Mouse (Mus musculus) lung, postnatal 25 days (tissue): Measurements from ENCODE around the gene Prkcb.

ENCODE experiments used
- DNase-seq: peaks from one replicate; pipeline ENCODE4 v3.0.0; 2022; ENCODE audit warnings: low spot score

The Prkcb gene

DNA sequence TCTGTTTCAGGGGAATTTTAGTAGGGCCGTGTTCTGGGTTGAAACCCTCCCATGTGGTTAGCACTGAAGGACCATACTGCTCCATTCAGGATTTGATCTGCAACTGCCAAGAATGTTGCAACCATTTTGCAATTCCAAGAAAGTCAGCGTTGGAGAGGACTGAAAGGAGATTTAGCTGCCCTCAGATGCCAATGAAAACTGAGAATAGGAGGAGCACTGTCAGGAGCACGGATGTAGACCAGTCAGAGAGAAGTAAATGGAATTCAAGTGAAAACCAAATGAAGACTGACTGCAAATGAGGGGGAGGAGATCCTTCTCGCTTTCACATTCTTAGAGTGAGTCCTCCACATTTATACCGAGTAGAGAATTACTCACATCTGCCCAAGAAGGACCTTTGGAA is 83.4 kb downstream of the Prkcb start:
- DNase-seq: no peak

DNA sequence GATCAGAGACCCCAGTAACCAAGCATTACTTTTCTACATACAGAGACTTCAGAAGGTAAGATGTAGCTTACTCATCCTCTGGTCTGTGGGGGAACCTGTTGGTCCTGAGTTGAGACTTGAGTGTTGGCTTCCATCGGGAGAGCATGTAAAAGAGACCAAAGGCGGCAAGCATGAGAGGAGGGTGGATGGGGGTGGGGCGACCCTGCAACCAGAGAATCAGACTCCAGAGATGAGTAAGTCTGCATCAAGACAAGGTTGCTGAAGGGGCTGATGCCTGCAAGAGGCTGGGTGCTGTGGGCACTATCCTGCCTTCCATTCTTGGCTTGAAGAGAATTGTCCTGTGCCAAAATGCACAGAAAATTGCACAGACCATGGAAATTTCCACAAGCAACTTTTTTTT is 83.8 kb downstream of the Prkcb start:
- no peak for DNase-seq

DNA sequence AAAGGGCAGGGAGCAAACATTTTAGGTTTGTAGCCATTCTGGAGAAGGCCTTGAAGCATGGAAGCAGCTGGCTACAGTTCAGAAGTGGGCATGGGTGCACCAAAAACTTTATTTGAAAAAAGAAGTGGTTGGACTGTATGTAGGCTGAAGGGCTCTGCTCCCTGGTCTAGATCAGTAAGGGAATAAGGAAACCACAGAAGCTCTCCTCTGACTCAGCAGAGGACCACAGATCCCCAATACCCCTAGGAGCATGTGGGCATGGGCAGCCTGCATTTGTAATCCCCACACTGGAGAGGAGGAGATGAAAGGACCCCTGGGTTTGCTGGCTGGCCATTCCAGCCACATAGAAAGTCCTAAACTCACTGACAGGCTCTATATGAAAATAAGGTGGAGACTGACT is 88.3 kb downstream of the Prkcb start:
- DNase-seq: no peak

DNA sequence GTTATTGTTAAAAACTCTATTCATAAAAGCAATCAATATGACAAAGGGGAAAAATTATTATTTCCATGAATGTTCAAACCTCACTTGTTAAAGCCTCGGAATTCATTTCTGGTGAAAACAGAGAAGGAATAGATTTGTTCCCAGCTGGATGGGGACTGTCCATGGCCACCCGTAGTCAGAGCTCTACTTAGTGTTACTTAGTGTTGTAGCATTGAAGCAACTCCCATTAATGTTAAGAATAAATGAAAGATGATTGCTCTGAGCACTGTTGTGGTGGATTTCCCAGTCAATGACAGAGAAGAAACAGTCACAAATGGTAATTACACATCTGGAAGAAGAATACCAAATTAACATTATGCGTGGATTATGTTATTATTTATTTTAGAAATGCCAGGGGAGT is 89.4 kb downstream of the Prkcb start:
- DNase-seq: no peak

DNA sequence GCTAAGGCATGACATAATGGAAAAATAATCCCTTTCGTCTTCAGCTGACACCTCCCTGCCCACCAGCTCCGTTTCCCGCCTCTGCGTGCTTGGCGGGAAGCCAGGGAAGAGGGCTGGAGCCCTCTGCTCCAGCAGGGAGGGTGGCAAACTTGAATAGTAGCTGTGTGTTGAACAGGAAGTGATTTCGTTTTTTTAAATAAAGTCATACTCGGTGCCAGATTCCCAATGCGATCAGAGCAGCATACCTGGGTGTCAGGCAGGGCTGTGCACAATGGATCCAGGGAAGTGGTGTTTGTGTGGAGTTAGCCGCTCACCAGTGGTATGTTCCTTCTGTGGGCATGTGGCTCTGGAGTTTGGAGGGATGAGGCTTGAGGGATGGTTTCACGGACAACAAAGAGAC is 89.9 kb downstream of the Prkcb start:
- DNase-seq: no peak

DNA sequence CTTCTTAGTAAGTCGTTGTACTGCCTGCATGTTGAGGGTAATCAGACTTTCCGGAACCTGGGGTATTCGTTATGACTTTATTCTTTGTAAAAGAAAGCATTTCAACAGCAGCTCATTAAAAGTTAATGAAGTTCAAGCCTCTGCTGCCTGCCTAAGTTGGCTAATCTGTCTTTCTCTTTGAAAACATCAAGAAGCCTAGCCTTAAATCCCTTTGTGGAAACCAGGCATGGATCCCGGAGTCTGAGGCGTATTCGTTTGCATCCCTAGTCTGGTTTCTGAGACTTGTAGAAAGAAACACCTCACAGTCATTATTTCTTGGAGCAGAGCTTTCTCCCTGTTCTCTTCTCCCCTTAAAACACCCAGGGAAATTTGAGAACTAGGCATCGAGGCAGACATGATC is 90.7 kb downstream of the Prkcb start:
- no peak for DNase-seq

DNA sequence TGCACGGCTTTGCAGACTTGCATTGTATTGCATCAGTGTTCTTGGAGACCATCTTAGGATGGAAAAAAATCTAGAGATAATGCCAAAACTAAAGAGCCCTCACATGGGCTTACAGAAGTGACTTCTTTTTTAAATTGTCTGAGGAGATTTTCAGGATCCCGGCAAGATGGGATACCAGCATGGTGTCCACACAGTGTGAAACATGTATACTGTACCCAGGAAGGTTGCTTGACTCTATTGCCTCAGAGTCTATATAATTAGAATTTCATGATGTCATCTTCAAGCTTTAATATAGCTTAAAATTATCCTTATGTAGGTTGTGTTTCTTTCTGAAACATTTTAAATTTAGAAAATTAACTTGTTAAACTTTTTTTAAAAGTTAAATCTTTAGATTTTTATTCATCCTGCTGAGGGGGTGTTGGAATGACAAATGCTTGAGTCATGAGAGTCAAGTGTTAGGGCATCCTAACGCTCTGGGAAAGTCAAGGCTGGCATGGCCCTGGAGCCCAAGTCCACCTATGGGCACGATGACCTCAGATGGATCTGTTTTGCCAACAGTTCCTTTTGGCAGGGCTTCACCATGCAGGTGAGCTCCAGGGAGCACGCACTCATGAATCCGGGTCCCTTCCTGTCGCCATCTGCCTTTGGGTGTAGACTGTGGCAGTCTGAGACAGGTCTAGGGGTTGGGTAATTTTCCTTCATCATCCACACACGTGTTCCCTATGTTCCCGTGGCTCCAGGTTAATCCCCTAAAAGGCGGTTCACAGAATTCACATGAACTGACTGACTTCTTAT is 92.0 kb downstream of the Prkcb start:
- no peak for DNase-seq

DNA sequence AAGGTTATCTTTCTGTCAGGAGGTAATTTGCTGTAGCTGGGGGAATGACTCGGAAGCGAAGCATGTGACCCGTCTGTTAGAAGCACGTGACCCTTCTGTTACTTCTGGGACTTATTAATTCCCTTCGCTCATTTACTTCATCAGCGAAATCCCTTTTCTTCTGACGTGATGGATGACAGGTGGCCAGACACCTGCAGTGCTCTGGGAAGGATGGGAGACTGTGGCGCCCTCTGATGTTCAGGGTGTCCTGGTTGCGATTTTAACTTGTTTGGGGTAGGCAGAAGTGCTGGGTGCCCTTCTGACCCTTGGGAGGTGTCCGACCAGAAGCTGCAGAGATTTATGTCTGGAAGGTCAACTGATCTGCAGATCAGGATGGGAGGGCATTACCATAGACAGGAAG is 93.0 kb downstream of the Prkcb start:
- DNase-seq: no peak

DNA sequence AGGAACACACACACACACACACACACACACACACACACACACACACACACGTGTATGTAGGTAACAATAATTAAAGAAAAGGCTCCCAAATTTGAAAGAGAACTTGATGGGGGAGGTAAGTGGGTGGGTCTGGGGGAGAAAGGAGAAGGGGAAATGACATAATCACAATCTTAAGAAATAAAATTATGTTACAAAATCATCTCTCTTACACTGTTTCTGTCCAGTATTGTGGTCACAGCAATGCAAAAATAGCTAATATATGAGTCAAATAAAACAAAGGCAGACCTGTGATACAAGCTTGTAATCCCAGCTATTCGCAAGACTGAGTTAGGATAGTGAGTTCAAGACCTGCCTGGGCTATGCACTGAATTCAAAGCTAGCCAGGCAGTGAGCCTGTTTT is 94.7 kb downstream of the Prkcb start:
- no peak for DNase-seq

DNA sequence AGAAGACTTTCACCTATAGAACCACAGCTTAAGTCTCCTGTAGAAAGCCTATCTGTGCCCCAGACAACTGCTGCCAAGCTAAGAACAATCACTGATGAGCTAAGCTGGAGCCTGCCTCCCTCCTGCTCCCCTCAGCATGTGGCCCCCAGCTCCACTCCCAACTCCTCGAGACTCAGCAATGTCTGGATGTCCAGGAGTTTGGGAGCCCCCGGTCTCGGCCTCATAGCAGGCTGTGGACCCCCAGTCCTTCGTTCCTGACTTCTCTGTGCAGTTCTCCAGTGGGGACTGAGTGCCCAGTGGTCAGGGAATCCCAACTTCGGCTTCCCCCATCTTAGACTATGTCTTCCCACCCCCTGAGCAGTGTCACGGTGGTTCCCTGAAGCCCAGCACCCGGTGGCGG is 96.3 kb downstream of the Prkcb start:
- no peak for DNase-seq

DNA sequence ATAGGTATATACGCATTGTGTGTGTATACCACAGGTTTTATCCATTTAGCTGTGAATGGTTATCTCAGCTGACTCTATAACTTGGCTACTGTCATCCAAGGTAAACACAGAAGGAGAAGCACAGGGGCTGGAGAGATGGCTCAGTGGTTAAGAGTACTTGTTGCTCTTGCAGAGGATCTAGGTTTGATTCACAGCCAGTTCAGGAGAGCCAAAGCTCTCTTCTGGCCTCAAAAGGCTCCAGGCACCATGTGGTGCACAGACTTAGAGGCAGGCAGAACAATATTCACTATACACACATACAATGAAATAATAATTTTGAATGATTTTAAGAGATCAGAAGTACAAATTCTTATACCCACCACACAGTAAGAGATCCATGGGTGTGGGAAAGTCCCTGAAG is 98.0 kb downstream of the Prkcb start:
- no peak for DNase-seq

DNA sequence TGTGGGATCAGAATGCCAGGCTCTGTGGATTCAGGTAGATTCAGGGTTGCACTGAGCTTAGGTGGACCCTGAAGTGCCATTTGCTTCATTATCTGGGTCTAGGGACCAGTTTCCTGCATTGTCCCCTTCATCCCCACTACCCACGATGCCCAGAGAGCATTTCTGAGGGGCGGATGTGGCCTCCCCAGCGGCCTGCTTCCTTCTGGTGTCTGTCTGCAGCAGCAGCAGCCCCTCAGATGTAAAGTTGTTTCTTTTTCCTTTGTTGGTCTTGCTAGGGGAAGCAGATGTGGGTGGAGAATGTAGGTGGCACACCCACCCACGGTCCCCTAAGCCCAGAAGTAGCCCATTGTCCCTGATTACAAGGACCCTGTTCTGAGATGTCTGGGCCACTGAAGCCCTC is 99.3 kb downstream of the Prkcb start:
- DNase-seq: peak; percentile 16

DNA sequence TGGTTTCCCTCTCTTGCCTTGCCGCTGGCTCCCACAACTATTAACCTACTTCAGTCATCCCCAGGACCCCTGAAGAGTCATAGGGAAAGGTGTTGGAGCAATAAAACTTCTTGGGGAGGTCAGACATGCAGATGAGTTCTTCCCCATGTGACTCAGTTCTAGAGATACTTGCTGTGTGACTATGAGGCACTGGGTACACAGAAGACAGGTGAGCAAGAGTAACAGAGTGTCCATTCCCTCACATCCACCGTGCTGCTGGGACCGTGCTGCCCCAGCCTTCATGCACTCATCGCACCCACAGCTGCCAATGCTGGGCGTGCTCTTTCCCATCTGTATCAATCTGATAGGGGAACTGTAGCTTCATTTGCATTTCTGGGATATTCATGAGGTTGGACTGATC is 100.3 kb downstream of the Prkcb start:
- no peak for DNase-seq

DNA sequence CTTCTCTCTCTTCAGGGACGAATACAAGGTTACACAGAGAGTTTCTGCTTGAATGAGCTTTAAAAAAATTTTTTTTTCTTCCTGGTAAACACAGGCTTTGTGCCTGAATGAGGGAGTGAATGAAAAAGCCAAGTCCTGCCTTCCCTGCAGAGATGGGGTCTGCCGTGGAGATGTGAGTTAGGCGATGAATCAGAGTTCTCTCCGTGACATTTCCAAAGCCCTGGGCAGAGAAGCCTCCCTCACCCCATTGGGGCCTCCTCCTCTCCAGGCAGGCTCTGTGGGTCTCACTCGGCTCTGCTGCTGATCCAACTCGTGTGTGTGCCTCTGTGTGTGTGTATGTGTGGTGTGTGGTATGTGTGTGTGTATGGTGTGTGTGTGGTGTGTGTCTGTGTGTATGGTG is 101.1 kb downstream of the Prkcb start:
- DNase-seq: no peak

DNA sequence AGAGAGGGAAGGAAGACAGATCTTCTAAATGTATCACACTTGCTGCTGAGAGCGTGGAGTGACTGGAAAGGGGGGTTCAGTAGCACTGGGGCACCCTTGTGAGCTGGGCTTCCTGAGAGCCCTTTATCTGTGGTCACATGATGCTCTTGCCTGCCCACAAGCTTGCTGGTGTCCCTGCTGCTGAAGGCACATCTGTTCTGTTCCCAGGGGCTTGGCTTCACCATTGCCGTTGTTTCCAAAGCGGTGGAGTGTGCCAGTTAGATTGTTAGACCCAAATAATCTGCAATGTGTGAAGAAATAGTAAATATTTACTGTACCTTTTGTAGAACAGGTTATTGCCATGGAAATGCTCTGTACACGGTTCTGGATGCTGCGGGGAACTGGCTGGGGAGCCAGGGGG is 101.6 kb downstream of the Prkcb start:
- peak; percentile 37 for DNase-seq

DNA sequence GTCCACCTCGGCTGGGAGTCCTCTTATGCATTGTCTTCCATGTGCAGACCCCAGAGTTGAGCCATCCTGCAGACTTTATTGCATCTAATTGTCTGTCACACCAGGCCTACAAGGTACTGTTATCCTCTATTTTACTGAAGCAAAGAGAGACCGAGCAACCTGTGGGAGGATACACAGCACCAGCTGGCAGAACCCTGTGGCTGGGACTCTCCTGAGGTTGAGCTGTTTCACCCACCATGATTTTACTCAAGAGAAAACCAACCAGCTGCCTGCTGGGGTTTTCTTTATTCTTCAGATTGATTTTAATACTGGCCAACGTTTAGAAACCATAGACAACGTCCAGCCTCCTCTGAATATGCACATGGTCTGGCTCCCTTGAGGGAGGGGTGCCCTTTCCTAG is 102.1 kb downstream of the Prkcb start:
- no peak for DNase-seq

DNA sequence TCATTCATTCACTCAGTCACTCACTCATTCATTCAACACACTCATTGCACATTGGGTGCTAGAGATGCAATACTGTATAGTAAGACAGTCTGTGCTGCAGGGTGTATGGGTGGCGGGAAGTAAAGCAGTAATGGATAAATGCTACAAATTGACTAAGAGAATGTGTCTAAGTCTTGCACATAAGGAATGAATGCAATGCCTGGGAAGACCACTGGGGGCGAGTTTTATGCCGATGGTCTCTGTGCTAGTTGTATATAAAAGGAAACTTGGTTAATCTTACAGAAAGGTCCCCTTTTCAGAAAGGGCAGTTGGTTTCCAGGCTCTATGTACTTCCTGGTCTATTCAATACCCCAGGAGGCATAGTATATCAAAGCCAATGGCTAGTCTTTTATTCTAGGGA is 102.8 kb downstream of the Prkcb start:
- DNase-seq: no peak

DNA sequence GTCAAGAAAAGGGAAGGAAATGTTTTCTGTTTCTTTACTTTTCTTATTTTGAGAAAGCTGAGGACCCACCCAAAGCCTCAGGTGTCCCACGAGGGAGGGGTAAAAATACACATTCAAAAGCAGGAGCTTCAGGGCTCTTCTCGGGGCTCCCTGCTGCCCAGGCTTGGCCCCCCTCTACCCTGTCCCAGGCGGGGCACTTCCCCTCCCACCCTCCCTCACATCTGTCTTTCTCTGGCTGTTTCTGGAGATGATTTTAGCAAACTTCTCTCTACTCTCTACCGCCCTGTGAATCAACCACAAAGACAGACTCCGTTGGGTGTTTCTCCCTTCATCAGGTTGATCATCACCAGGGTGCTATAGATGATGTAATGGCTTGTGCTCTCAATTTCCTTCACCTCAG is 105.4 kb downstream of the Prkcb start:
- peak; percentile 28 for DNase-seq

DNA sequence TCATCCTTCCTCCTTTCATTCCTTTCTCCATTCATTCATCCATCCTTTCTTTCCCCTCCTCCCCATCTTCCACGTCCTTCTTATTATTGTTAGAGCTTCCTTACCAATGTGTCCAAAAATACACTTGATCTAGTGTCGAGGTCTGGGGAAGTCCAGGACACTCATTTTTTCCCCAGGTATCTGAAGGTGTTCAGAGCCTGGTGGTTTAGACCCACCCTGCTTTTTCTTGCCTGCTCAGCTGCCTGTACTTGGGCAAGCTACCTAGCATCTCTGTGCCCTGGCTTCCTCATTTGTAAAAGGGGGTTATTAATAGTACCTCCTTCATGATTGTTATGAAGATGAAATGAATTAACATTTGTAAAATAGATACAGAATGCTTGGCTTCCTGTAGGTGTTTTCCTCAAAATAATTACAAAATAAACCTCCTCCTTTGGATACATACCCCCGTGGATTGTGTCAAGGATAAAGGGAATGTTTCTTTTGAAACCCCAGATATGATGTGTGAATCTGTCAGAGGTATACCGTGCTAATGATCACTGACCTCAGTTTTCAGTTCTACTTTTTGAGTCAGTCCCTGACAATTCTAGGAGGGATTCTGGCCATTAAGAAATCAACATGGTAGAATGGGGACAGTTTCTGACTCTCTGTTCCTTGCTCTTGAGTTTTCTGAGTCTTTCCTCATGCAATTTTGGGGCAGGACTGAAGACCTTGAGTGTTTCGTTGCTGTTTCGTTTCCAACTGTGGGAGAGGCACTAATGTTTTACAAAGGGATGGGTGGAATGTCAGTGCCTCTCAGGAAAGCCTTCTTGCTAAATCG is 106.8 kb downstream of the Prkcb start:
- DNase-seq: no peak

DNA sequence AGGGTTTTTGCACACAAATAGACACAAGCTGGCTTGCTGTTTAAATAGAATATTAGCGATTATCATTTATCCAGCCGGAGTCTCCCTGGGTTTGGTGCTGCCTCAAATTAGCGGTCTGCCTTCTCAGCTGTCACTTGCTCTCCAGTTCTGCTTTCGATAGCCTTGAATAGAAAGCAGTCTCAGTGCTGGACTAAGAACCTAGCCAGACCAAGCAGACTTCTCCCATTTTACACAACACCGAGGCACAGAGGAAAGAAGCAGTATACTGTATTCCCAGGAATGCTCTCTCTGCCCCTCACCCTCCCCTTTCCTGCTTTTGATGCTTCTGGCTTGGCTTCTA is 107.4 kb downstream of the Prkcb start:
- DNase-seq: no peak

DNA sequence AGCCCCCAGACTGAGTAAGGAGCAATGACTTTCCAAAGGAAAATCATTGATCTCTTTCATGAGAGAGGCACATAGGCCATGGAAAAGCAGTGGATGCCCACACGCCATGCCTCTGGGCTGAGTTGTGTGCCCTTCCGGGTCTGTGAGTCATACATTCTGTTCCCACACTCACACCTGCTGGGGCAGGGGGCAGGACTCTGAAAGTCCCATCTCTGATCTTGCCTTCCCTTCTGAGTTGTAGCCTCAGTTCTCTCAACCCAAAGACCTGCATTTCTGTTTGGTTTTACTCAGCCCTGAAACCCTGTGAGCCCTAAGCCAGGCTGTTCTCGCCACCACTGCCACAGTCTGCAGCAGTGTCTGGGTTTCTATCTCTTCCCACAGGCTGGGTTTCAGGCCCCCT is 109.1 kb downstream of the Prkcb start:
- DNase-seq: no peak

DNA sequence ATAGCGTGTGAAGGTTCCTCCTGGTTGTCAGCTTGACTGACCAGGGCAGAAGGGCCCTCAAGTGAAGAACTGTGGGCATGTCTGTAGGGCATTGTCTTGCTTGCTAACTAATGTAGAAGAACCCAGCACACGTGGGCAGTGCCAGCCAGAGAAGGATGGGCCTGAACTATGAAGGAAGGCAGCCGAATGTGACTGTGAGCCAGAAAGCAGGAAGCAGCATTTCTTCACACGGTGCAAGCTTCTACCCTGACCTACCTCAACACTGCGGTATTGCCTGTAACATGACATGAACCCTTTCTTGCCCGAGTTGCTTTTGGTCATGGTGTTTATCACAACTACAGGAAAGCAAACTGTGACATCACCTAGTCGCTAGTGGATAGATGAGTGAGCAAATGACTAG is 113.5 kb downstream of the Prkcb start:
- DNase-seq: peak; percentile 26

DNA sequence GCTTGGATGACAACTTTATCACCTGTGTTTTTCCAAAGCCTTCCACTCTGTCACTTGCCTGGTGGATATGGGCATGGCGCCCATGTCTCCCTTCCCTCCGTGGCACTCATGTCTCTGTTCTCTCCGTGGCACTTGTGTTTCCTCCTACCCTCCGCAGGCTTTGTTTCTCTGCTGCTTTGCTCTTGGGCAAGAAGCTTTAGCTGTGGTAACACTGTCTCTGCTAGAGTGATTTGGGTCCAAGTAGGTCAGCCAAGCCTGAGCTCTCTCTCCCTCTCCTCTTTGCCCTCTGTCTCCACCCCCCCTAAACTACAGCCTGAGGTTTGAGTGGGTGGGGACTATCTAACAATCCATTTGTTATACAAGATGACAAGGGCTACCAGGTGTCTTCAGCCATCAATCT is 114.8 kb downstream of the Prkcb start:
- DNase-seq: no peak
